Mouse (Mus musculus) testis, adult 2 months (tissue): Measurements from ENCODE around the gene Mapkapk3.

Experiments
- CTCF ChIP-seq: fragments of 200-500 bp; IDR thresholded peaks from 2 replicates; pipeline ENCODE4 v1.5.1; 2012; ENCODE audit warnings: low read depth, mild to moderate bottlenecking, inconsistent platforms, low read length, moderate library complexity; ENCODE audit not compliant: control insufficient read depth, insufficient read depth, insufficient replicate concordance
- POLR2A ChIP-seq: fragments of 200-500 bp; IDR thresholded peaks from 2 replicates; pipeline ENCODE4 v1.6.1; 2012; ENCODE audit warnings: low read depth, mild to moderate bottlenecking, inconsistent platforms, low read length, moderate library complexity; ENCODE audit not compliant: control insufficient read depth

DNA sequence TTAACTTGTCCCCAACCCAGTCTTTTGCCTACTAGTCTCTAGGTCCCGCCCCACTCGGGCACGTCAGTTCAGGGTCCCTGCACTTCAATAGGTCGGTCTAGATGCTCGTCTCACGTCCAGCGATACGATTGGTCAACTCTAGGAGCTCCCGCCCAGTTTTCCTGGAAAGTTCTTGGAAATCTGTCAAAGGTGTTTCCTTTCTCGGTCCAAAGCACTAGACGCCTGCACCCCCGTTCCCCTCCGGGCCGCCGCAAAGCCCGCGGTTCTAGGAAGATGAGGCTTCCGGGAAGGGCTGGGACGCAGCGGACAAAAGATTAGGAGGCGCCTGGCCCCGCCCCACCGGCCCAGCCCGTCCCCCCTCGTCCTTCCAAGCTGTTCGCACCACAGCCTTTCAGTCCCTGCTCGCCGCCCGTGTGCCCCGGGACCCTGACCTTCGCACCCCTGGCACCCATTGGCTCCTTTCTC is 6.9 kb upstream of the Mapkapk3 start:
- TF ChIP-seq CTCF (no peak), POLR2A (peak; percentile 38)
